Mouse (Mus musculus): ENCODE measurements around the gene Evl.
A peak's percentile ranks its signal among the peaks of the same experiment; 100 is the strongest.
"Not testable (repeated sequence)": the region's sequence is repeated elsewhere in the genome, so short reads cannot be mapped to it uniquely, and the experiment has no call there.

Evl gene

GRCm38 (mm10) chr12:108699576-108699975 is 145.1 kb downstream of the Evl start:
- DNase-seq = no peak

- DNase-seq = no peak
These were observed 145.5 kb downstream of the Evl start for GRCm38 (mm10) chr12:108700037-108700436.

DNA sequence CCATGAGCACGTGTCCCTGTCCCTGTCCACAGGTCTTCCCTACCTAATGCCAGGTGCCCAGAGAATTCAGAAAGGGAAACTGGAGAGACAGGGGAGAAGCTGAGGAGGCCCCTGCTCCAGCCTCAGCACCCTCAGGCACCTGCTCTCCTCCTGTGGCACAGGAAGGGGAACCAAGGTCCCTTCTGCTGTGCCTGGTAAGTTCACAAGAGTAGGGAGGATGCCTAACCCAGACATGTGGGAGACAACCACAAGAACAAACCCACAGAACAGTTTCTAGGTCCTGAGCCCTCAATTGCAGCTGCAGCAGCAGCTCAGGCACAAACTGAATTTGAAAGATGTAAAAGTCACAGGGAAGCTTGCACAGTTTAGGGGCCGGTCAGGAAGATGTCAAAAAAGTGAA is 146.7 kb downstream of the Evl start:
- no peak for DNase-seq

DNA sequence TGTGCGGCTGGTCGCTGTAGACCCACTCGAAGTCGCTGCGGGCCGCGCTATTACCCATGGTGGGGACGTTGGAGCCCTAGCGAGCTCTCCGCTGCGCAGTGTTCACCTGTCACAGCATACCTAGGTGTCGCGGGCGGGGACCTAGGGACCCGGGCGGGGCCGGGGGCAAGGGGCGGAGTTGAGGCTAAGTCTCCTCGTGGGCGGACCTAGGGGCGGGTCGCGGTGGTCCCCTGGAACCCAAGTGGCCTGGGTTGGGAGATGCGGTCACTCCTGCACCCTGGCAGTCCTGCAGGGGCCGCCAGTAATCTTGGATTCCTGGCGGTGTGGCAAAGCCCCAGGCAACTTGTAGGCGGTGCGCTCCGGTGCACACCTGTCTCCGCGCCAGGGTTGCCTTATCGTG is 147.7 kb downstream of the Evl start, which contains the start of gene Degs2:
Gene Degs2, minus strand, starts transcription at position 131 of the 400 bp plus-strand sequence.
- DNase-seq = peak; percentile 30

GRCm38 (mm10) chr12:108705486-108705885 is 151.0 kb downstream of the Evl start:
- DNase-seq = no peak

- DNase-seq = peak; percentile 30
These were observed 151.6 kb downstream of the Evl start for GRCm38 (mm10) chr12:108706129-108706528.

GRCm38 (mm10) chr12:108709386-108709785 is 154.9 kb downstream of the Evl start:
- DNase-seq = no peak

DNA sequence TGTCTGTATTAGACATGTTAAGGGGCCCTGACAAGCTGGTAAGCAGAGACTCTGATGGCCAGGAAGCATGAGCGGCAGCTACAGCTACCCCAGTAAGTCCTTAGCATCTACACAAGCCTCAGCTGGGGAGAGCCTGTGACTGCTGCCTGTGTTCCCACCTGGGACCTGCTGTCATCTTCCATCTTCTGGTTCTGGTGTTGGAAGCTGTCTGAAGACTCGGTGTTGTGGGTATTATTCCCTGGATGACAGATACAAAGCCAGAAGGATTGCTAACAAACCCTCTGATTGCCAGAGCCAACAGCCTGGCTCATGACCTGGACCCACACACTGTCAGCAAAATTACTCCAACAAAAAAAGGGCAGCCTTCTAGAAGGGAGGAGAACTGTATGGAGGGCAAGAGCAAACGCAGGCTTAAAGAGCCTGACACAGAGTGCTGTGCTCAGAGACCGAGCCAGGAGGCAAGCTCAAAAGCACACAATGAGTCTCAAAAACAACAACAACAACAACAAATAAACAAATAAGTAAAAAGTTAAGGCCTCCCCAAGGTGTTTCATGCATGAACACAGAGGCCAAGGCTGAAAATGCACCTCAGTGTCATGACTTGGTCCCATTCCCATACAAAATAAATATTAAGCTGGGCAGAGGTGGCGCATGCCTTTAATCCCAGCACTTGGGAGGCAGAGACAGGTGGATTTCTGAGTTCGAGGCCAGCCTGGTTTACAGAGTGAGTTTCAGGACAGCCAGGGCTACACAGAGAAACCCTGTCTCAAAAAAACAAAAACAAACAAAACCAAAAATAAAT is 155.6 kb downstream of the Evl start:
- no peak for DNase-seq

DNA sequence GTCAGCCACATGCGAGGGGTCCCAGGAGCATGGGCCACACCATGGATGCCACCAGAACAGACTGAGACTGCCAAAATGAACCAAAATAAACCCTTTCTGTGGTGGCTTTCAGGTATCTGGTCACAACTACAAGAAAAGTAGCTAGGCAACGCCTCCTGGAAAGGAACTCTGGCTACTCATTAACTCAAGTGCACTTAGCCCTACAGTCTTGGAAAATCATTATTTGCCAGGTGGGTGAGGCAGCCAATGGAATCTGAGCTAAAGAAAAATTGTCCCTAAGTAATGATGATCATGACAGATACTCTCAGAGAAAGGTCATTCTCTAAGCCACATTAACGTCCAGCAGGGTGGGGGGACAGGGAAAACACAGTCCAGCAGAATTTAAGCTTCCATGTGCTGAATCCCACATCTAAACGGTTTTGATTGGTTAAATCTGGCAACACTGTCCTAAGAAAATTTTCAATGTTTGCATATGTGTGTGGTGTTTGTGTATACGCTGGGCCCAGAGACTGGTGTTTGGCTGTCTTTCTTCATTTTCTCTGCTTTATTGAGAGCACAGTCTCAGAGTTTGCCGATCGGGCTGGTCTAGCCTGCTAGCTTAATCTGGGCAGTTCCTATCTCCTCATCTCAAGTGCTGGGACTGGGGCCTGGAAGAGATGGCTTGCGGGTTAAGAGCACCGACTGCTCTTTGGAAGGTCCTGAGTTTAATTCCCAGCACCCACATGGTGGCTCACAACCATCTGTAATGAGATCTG is 156.5 kb downstream of the Evl start:
- no peak for DNase-seq

DNA sequence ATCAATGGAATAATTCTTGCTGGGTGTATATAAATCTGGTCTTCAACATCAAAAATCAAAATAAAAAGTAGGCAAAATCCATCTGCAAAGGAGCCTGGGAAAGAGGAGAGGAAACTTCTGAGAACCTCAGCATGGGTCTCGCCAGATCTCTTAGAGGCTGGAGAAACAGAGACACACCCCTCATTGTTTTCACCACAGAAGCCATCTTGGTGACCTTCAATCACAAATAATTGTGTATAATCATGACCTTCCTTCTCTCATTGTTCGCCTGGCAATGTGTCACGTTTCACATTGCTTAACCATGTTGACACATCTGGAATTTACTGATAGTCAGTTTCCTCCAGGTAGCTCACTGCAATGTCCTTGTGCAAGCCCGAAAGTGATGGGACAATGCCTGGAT is 158.0 kb downstream of the Evl start:
- DNase-seq = no peak

DNA sequence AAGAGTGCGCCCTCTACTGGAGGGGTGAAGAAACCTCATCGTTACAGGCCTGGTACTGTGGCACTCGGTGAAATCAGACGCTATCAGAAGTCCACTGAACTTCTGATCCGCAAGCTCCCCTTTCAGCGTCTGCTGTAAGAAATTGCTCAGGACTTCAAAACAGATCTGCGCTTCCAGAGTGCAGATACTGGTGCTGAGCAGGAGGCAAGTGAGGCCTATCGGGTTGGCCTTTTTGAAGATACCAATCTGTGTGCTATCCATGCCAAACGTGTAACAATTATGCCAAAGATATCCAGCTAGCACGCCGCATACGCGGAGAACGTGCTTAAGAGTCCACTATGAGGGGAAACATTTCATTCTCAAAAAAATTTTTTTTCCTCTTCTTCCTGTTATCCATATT is 159.5 kb downstream of the Evl start:
- not testable (repeated sequence) for DNase-seq

DNA sequence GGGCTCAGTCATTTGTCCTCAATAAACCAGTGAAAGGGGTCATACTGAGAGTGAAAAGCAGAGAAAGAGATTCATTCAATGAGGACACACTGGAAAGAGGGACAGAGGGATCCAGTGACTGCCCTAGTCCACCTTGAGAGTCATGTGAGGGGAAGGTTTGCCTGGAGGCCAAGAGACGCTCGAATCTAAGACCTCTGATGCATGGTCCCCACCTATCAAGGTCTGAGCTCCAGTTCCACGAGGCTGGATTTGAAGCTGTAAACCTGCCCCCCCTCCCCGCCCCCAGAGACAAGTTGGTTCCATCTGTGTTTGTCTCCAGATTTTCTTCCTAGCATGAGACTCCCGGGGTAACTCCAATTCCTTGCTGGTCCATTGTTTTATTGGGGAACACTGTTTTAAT is 161.3 kb downstream of the Evl start:
- DNase-seq = no peak

- no peak for DNase-seq
These were observed 164.0 kb downstream of the Evl start for GRCm38 (mm10) chr12:108718485-108718884.

DNA sequence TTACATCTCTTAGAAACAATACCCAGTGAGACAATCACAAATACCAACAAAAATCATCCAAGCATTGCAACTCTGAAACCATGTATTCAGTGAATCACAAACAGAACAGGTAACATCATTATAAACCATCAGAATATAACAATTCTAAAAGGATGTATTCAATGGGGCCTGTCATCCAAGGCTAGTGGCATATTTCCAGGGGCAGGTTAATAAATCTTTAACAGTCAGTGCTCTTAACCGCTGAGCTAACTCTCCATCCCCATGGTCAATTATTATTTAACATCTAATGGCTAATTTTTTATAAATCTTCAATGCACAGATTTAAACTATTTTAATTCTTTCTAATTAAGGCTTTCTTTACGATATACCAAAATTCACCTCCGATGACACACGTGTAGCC is 167.9 kb downstream of the Evl start:
- no peak for DNase-seq

- DNase-seq = no peak
These were observed 169.3 kb downstream of the Evl start for GRCm38 (mm10) chr12:108723841-108724240.

- no peak for DNase-seq
These were observed 179.9 kb downstream of the Evl start for GRCm38 (mm10) chr12:108734386-108734785.

DNA sequence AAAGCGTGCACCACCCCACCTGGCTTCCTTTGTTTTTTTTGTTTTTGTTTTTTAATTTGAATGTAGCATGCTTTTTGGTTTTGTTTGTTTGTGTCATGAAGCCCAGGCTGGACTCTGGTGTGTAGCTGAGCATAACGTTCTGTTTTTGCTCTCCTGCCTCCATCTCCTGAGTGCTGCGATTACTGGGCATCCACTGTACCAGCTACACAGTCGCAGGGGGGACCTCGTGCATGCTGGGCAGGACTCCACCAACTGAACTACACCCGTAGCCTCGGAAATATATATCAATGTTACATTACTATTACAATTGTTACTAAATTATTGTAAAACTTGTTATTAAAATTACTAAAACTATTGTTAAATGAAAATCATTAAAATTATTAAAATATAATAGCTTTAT is 183.3 kb downstream of the Evl start:
- DNase-seq = no peak
